Mouse (Mus musculus) limb, embryonic 15.5 days (tissue): ENCODE measurements around the gene Hist1h4c. TPM values are rescaled to one million over a fixed set of nuclear protein-coding genes. Genes with fewer than 3 reads are reported as not detected.

Source experiments
- microRNA-seq: library from miRNA; unstranded; fragments of <30 nt; microRNA quantifications from one replicate; pipeline ENCODE4, GENCODE M21; 2016
- polyA plus RNA-seq: library from polyadenylated mRNA; unstranded; fragments of >200 nt; fragmentation: Nextera tagmentation; extraction: Ambion mirVana; gene quantifications from 2 replicates; pipeline ENCODE4 v1.2.1, GENCODE M21; 2015

The Hist1h4c gene
- polyA plus RNA-seq, 1 experiment from 2014 or later: 4.0 TPM

Small RNA genes lying within 50 kb of the gene (microRNA-seq; reads per million reads assigned to microRNA genes)
- gene Gm44314: not detected
- gene Gm44350: not detected

Other genes with a start within 250 kb of the Hist1h4c start
- 0.18 and 0.22 TPM in 2 replicates for gene Btn1a1, start 232.6 kb downstream of the Hist1h4c start, polyA plus RNA-seq
- gene Btn2a2, start 209.6 kb downstream of the Hist1h4c start, polyA plus RNA-seq: 0.61 and 0.67 TPM in 2 replicates
- gene Hist1h4h, start 167.4 kb downstream of the Hist1h4c start, polyA plus RNA-seq: 4.8 and 6.3 TPM in 2 replicates
- 4.1 and 7.5 TPM in 2 replicates for gene Hist1h2af, start 164.5 kb downstream of the Hist1h4c start, polyA plus RNA-seq
- gene Hist1h3g, start 163.0 kb downstream of the Hist1h4c start, polyA plus RNA-seq: 3.4 and 5.4 TPM in 2 replicates
- 0.77 and 0.83 TPM in 2 replicates for gene Hist1h2bh, start 155.1 kb downstream of the Hist1h4c start, polyA plus RNA-seq
- gene Hist1h3f, start 154.4 kb downstream of the Hist1h4c start, polyA plus RNA-seq: 1.1 TPM in 1 of 2 replicates, not detected in the other
- 0.65 and 0.95 TPM in 2 replicates for gene Hist1h4f, start 146.8 kb downstream of the Hist1h4c start, polyA plus RNA-seq
- 0.32 and 0.51 TPM in 2 replicates for gene Hist1h1d, start 145.2 kb downstream of the Hist1h4c start, polyA plus RNA-seq
- gene Hist1h3e, start 136.1 kb downstream of the Hist1h4c start, polyA plus RNA-seq: 2.1 and 4.8 TPM in 2 replicates
- gene Hist1h2ae, start 127.2 kb downstream of the Hist1h4c start, polyA plus RNA-seq: 68.7 and 88.5 TPM in 2 replicates
- gene Hist1h2bg, start 127.1 kb downstream of the Hist1h4c start, polyA plus RNA-seq: 5.5 and 6.0 TPM in 2 replicates
- gene Hist1h2bf, start 124.3 kb downstream of the Hist1h4c start, polyA plus RNA-seq: 2.9 and 5.8 TPM in 2 replicates
- 0.89 and 2.3 TPM in 2 replicates for gene Hist1h2ad, start 124.1 kb downstream of the Hist1h4c start, polyA plus RNA-seq
- 5.8 and 6.5 TPM in 2 replicates for gene Hist1h3d, start 122.7 kb downstream of the Hist1h4c start, polyA plus RNA-seq
- gene Hist1h4d, start 116.9 kb downstream of the Hist1h4c start, polyA plus RNA-seq: 75.2 and 108 TPM in 2 replicates
- 1.9 and 2.1 TPM in 2 replicates for gene Hist1h2be, start 77.3 kb downstream of the Hist1h4c start, polyA plus RNA-seq
- 17.2 and 18.2 TPM in 2 replicates for gene Hist1h1e, start 75.9 kb downstream of the Hist1h4c start, polyA plus RNA-seq
- gene Hist1h2ac, start 14.5 kb downstream of the Hist1h4c start, polyA plus RNA-seq: 0.76 and 0.78 TPM in 2 replicates
- 47.2 and 57.0 TPM in 2 replicates for gene Hist1h2bc, start 14.3 kb downstream of the Hist1h4c start, polyA plus RNA-seq
- gene Hist1h1t, start 2.6 kb downstream of the Hist1h4c start, polyA plus RNA-seq: 0.20 TPM in 1 of 2 replicates, not detected in the other
- 7.3 and 10.3 TPM in 2 replicates for gene Hfe, start 12.4 kb upstream of the Hist1h4c start, polyA plus RNA-seq
- 28.0 and 31.1 TPM in 2 replicates for gene Hist1h1c, start 40.4 kb upstream of the Hist1h4c start, polyA plus RNA-seq
- gene Hist1h3c, start 47.1 kb upstream of the Hist1h4c start, polyA plus RNA-seq: 5.8 and 6.6 TPM in 2 replicates
- gene Hist1h2bb, start 48.3 kb upstream of the Hist1h4c start, polyA plus RNA-seq: 2.0 and 2.1 TPM in 2 replicates
- gene Hist1h2ab, start 52.7 kb upstream of the Hist1h4c start, polyA plus RNA-seq: 23.3 and 37.2 TPM in 2 replicates
- gene Hist1h3b, start 53.8 kb upstream of the Hist1h4c start, polyA plus RNA-seq: 4.0 and 12.0 TPM in 2 replicates
- 4.1 and 4.5 TPM in 2 replicates for gene Hist1h4b, start 58.6 kb upstream of the Hist1h4c start, polyA plus RNA-seq
- gene Hist1h4a, start 62.8 kb upstream of the Hist1h4c start, polyA plus RNA-seq: 0.33 and 0.60 TPM in 2 replicates
- gene Hist1h3a, start 63.9 kb upstream of the Hist1h4c start, polyA plus RNA-seq: 3.1 and 7.2 TPM in 2 replicates
- gene Hist1h1a, start 65.2 kb upstream of the Hist1h4c start, polyA plus RNA-seq: 0.74 and 2.1 TPM in 2 replicates
- not detected in 2 replicates for gene Trim38, start 71.5 kb upstream of the Hist1h4c start, polyA plus RNA-seq
- gene Slc17a2, start 108.5 kb upstream of the Hist1h4c start, polyA plus RNA-seq: not detected in 2 replicates
- gene Slc17a3, start 141.0 kb upstream of the Hist1h4c start, polyA plus RNA-seq: 0.27 and 0.61 TPM in 2 replicates
- gene Slc17a1, start 169.3 kb upstream of the Hist1h4c start, polyA plus RNA-seq: not detected in 2 replicates
- gene Slc17a4, start 216.6 kb upstream of the Hist1h4c start, polyA plus RNA-seq: not detected in 2 replicates
- not detected in 2 replicates for gene Hist1h2ba, start 235.7 kb upstream of the Hist1h4c start, polyA plus RNA-seq
- not detected in 2 replicates for gene Hist1h2aa, start 236.0 kb upstream of the Hist1h4c start, polyA plus RNA-seq